Mouse (Mus musculus) layer of hippocampus, adult 9-10 months (tissue): ENCODE data around the gene Calm3.
A peak's percentile ranks its signal among the peaks of the same experiment; 100 is the strongest.

Source experiments
- DNase-seq: peaks from one replicate; pipeline ENCODE4 v3.0.0; 2022; ENCODE audit warnings: low spot score

Calm3 gene

GRCm38 (mm10) chr7:16940292-16940691 lies 16.4 kb upstream of the Calm3 start:
- no peak for DNase-seq

GRCm38 (mm10) chr7:16938117-16938791 lies 14.3 kb upstream of the Calm3 start:
- DNase-seq = no peak

GRCm38 (mm10) chr7:16937312-16937711 lies 13.4 kb upstream of the Calm3 start:
- DNase-seq = no peak

DNA sequence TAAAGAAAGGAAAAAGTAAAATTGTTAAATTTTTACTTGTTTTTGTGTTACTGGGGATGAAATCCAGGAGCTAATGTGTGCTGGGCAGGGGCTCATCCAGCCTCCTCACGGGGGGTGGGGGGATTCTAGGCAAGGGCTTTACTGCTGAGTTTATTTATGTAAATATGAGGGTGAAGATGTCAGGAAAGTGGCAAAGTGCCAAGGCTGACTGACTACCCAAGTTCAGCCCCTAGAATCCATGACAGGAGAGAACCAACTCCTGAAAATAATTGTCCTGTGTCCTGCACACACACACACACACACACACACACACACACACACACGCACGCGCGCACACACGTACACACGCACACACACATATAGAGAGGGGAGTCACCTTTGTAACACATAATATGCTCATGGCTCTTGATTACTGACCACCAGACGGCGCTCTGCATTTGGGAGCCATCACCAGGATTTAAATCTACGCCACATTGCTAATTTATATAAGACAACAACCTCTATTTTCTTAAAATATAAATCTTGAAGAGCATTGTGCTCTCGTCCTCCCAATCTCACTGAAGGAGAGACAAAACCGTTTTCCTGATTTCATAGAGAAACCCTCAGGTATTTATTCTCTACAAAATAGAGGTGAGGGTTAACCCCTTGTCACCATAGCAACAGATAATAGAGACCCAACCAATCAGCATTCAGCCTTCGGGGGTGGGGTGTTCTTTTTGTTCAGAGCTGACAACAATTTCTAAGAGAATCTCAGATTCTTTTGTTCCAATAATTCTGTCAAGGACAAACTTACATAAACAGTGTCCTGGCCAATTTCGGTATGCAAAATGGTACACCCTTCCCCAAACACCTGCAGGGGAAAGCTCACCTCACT lies 9.0 kb upstream of the Calm3 start:
- DNase-seq = no peak

DNA sequence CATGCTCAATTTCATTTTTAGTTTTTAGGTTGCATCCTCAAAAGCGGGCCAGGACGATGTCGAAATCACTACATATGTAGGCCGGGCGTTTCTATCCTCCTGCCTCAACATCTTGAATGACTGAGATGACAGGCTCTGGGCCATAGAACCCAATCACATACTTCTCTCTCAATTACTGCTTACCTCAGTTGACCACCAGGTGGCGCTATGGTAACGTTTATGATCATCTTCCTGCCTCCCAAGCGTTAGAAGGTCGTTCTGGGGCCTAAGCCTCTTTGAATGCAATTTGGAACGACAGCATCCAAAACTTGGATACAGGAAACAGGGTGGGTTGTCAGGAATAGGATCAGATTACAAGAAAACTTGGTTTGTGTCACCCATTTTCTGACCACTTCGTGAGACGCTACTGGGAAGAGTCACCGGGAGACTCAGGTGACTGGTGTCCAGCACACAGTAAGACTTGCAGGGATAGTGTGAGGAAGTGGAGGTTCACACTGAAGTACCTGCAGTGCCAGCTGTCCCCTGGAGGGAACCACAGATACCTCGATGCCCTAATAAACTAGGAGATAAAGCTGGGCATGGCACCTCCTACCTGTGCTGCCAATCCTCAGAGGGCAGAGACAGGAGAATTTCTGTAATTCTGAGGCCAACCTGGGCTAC lies 8.2 kb upstream of the Calm3 start:
- peak; percentile 88 for DNase-seq

GRCm38 (mm10) chr7:16930850-16931249 lies 6.9 kb upstream of the Calm3 start:
- peak; percentile 84 for DNase-seq

- no peak for DNase-seq
Measured at GRCm38 (mm10) chr7:16928341-16928740, 4.4 kb upstream of the Calm3 start.

- no peak for DNase-seq
Measured at GRCm38 (mm10) chr7:16923283-16924036, 454 bp downstream of the Calm3 start.

DNA sequence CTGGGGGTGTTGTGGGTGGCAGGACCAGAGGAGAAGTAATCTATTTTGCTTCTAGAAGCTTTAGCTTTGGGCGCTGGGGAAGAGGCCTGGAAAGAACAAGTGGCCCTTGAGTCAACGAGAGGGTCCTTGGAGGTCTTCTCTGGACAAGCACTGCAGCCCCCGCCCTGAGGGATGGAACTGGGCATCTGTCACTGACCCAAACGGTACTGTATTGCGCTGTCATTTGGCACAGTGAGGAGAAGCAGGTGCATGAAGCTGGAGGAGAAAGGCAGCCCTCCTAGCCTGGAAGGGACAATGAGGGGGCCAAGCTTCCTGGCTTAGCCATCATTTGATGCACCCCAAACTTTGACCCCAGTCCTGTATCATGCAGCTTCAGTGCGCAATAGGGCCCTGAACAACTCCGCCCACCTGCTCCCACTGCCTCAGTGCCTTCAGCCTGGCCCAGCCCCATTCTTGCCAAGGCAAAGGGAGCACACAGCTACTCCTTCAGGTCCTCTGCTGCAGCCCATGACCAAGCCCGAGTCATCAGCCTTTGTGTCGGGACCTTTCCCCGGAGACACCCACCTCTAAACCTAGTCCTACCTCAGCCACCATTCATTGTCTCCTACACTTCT lies 1.4 kb downstream of the Calm3 start:
- no peak for DNase-seq

- no peak for DNase-seq
Measured at GRCm38 (mm10) chr7:16921881-16922335, 2.0 kb downstream of the Calm3 start.

GRCm38 (mm10) chr7:16920818-16921791 lies 2.8 kb downstream of the Calm3 start:
- DNase-seq = no peak

GRCm38 (mm10) chr7:16920150-16920579 lies 3.7 kb downstream of the Calm3 start:
- no peak for DNase-seq

GRCm38 (mm10) chr7:16919395-16920149 lies 4.3 kb downstream of the Calm3 start:
- no peak for DNase-seq

DNA sequence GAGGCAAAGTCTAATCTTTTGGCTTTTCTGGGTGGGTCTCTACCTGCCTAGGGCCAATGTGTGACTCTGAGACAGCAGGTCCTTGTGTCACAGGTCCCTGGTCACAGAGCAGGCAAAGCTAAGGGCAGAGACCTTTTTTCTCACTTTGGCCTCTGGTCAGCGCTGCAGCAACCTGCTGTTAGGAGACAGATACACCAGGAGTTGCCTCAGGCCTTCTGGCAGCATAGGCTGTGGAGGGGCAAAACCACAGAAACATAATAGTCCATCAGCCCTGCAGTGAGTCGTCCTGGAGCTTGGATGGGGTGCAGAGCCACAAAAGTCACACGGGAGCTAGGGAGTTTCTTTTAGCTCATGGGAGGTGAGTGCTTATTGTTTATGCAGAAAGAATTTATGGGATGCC lies 5.2 kb downstream of the Calm3 start:
- no peak for DNase-seq

- no peak for DNase-seq
Measured at GRCm38 (mm10) chr7:16918014-16918413, 5.9 kb downstream of the Calm3 start.

GRCm38 (mm10) chr7:16917447-16917846 lies 6.5 kb downstream of the Calm3 start:
- no peak for DNase-seq

GRCm38 (mm10) chr7:16916342-16917265 lies 7.3 kb downstream of the Calm3 start:
- DNase-seq = no peak
